Mouse (Mus musculus) CH12.LX (cell line): ENCODE results near the gene Pak1.

Source experiments
- CHD2 ChIP-seq: IDR thresholded peaks from 2 replicates; pipeline ENCODE4 v1.6.1; 2011; ENCODE audit warnings: low read length, improper control_type of control experiment
- CTCF ChIP-seq, 2 experiments: IDR thresholded peaks in 1 of 2; conservative IDR thresholded peaks in 1 of 2; 2 replicates each; pipeline ENCODE4 v1.5.1; 2011 to 2012; ENCODE audit warnings: low read depth in 2 of 2, low read length in 2 of 2, improper control_type of control experiment in 1 of 2, inconsistent platforms in 1 of 2, mild to moderate bottlenecking in 1 of 2, moderate library complexity in 1 of 2
- E2F4 ChIP-seq: IDR thresholded peaks from 2 replicates; pipeline ENCODE4 v1.6.1; 2011; ENCODE audit warnings: low read depth, low read length, improper control_type of control experiment; ENCODE audit not compliant: insufficient replicate concordance
- EP300 ChIP-seq: IDR thresholded peaks from 2 replicates; pipeline ENCODE4 v1.6.1; 2011; ENCODE audit warnings: low read length, improper control_type of control experiment
- HCFC1 ChIP-seq: IDR thresholded peaks from 2 replicates; pipeline ENCODE4 v1.6.1; 2012; ENCODE audit warnings: low read depth, mild to moderate bottlenecking, inconsistent platforms, low read length, improper control_type of control experiment
- MAX ChIP-seq: IDR thresholded peaks from 2 replicates; pipeline ENCODE4 v1.6.1; 2011; ENCODE audit warnings: low read length, improper control_type of control experiment
- MXI1 ChIP-seq: IDR thresholded peaks from 2 replicates; pipeline ENCODE4 v1.6.1; 2011; ENCODE audit warnings: mild to moderate bottlenecking, low read depth, low read length, improper control_type of control experiment
- NRF1 ChIP-seq: IDR thresholded peaks from 2 replicates; pipeline ENCODE4 v1.6.1; 2014; ENCODE audit warnings: low read depth, mild to moderate bottlenecking, inconsistent platforms, low read length, improper control_type of control experiment, moderate library complexity
- POLR2A ChIP-seq: IDR thresholded peaks from 2 replicates; pipeline ENCODE4 v1.6.1; 2011; ENCODE audit warnings: low read depth, mild to moderate bottlenecking, improper control_type of control experiment, low read length
- RCOR1 ChIP-seq: conservative IDR thresholded peaks from 2 replicates; pipeline ENCODE4 v1.6.1; 2012; ENCODE audit warnings: low read depth, mild to moderate bottlenecking, inconsistent platforms, low read length, improper control_type of control experiment
- SIN3A ChIP-seq: IDR thresholded peaks from 2 replicates; pipeline ENCODE4 v1.6.1; 2012; ENCODE audit warnings: low read length, improper control_type of control experiment, inconsistent platforms
- TCF12 ChIP-seq: IDR thresholded peaks from 2 replicates; pipeline ENCODE4 v1.6.1; 2014; ENCODE audit warnings: low read depth, mild to moderate bottlenecking, inconsistent platforms, low read length, improper control_type of control experiment
- ZNF384 ChIP-seq: IDR thresholded peaks from 2 replicates; pipeline ENCODE4 v1.6.1; 2012; ENCODE audit warnings: low read depth, low read length, improper control_type of control experiment, inconsistent platforms

DNA sequence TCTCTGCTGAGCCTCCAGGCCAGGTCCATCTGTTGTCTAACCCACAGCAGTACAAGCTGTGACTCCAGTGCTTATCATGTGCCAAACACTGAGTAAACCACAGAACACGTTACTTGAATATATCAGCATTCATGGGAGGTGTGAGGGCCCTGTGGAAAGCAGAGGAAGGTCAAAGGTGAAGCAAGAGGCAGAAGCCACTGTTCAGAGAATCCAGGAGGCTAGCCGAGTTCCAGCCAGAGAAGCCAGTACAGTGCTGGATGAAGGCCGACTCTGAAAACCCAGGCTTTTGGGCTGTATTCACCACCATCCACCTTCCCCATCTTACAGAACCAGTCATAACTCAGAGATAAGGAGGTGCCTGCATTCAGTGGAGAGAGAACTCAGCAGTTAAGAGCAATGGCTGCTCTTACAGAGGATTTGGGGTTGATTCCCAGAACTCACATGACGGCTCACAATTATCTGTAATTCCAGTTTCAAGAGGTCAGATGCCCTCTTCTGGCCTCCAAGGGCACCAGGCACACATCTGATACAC, 41.1 kb upstream of the Pak1 start:
- no peak for TF ChIP-seq CHD2
- no peak for TF ChIP-seq MAX
- TF ChIP-seq POLR2A: no peak
- TF ChIP-seq CTCF (conservative IDR thresholded peaks at IDR 0.05 in 1 of 2, IDR thresholded peaks at IDR 0.05 in 1 of 2; ENCODE audit: low read depth in 2 of 2, low read length in 2 of 2): no peak; a peak in 1 of 4 replicates
- TF ChIP-seq MXI1: no peak
- no peak for TF ChIP-seq TCF12
- TF ChIP-seq SIN3A: no peak
- TF ChIP-seq HCFC1: no peak
- no peak for TF ChIP-seq E2F4
- TF ChIP-seq EP300: no peak
- TF ChIP-seq NRF1: no peak
- no peak for TF ChIP-seq RCOR1
- no peak for TF ChIP-seq ZNF384
